In genomic region chr5:129299456-129299765, GRCm38 (mm10) we compare ENCODE assay signal across 11 mouse cellular contexts.
DNase-seq lines count a peak whose midpoint lies in the region; ATAC-seq and TF ChIP-seq lines count a peak whose summit lies in the region.
"Had no signal": no experiment of that assay in that cellular context is flagged by ENCODE, and none has a peak within 500 bp of the region (broad histone marks: within the 10 kb centered on the region; RNA-seq: fewer than 3 reads in every experiment).

No protein-coding gene starts in this region.

- 52% methylated on average over 2 of the region's 2 CpGs for WGBS in lung, postnatal 0 days
- 66% methylated on average over 2 of the region's 2 CpGs for WGBS in liver, postnatal 0 days (ENCODE audit: insufficient replicate concordance)

- no peak overlapping the region for H3K27ac ChIP-seq in lung, postnatal 0 days (ENCODE audit: low read length)
- no peak overlapping the region for H3K27ac ChIP-seq in liver, postnatal 0 days (ENCODE audit: low read depth)
- H3K27ac ChIP-seq: forebrain, embryonic 15.5 days had no signal

- no peaks in the 10 kb centered on the region for H3K4me1 ChIP-seq in lung, postnatal 0 days (ENCODE audit: insufficient read depth, low read depth, low read length)
- peaks cover 3% of the 10 kb centered on the region; the same call in 1 of the 2 replicates for H3K4me1 ChIP-seq in liver, postnatal 0 days (ENCODE audit: insufficient read depth)

- H3K27me3 ChIP-seq in lung, postnatal 0 days (replicated peaks; ENCODE audit: insufficient read depth, low read length), result no peaks in the 10 kb centered on the region
- H3K27me3 ChIP-seq in liver, postnatal 0 days (ENCODE audit: insufficient read depth, low read length), result no peaks in the 10 kb centered on the region
- H3K27me3 ChIP-seq: Patski had no signal

- H3K4me2 ChIP-seq in lung, postnatal 0 days (replicated peaks; ENCODE audit: low read depth, low read length), result no peak overlapping the region
- no peak overlapping the region for H3K4me2 ChIP-seq in liver, postnatal 0 days (ENCODE audit: low read depth, low read length)
- H3K4me2 ChIP-seq: forebrain, embryonic 15.5 days had no signal

- H3K36me3 ChIP-seq in lung, postnatal 0 days (ENCODE audit: insufficient read depth, low read length), result no peaks in the 10 kb centered on the region
- H3K36me3 ChIP-seq in liver, postnatal 0 days (replicated peaks; ENCODE audit: insufficient read depth, low read length), result no peaks in the 10 kb centered on the region
- H3K36me3 ChIP-seq: forebrain, embryonic 15.5 days had no signal

- DNase-seq in embryo, embryonic 11 days, result peak; percentile 30
- no peak for DNase-seq in embryo, embryonic 10 days (ENCODE audit: low spot score)
- peak; percentile 21 for DNase-seq in lung, postnatal 0 days (ENCODE audit: low spot score)
- DNase-seq in lung, postnatal 14 days, result no peak
- DNase-seq in kidney, adult 18-20 months, result peak; percentile 4
- no peak for DNase-seq in liver, postnatal 0 days
- no peak for DNase-seq in layer of hippocampus, postnatal 14 days (ENCODE audit: low spot score in 2 of 2)
- no peak for DNase-seq in ovary, postnatal 36 days (ENCODE audit: low spot score)
- DNase-seq: thymus, postnatal 4 days had no signal

- TF ChIP-seq CTCF in lung, postnatal 0 days (IDR thresholded peaks at IDR 0.05), result no peak
- no peak for TF ChIP-seq CTCF in liver, postnatal 0 days (IDR thresholded peaks at IDR 0.05; ENCODE audit: low read depth)

- H3K9ac ChIP-seq in lung, postnatal 0 days (replicated peaks; ENCODE audit: low read depth), result no peak overlapping the region
- no peak overlapping the region for H3K9ac ChIP-seq in liver, postnatal 0 days (replicated peaks)
- H3K9ac ChIP-seq: forebrain, embryonic 15.5 days had no signal

- no peak for TF ChIP-seq EP300 in lung, postnatal 0 days (IDR thresholded peaks at IDR 0.05)
- TF ChIP-seq EP300 in liver, postnatal 0 days (IDR thresholded peaks at IDR 0.05; ENCODE audit: low read depth), result no peak

- H3K9me3 ChIP-seq in lung, postnatal 0 days (ENCODE audit: low read length), result no peaks in the 10 kb centered on the region
- H3K9me3 ChIP-seq in liver, postnatal 0 days (ENCODE audit: low read length), result no peaks in the 10 kb centered on the region
- H3K9me3 ChIP-seq: forebrain, embryonic 15.5 days had no signal

- peak; percentile 63 for ATAC-seq in lung, postnatal 0 days
- ATAC-seq in liver, postnatal 0 days, result peak; percentile 49; the same call in 1 of the 2 replicates
- ATAC-seq: Patski had no signal

- no peak overlapping the region for H3K4me3 ChIP-seq in lung, postnatal 0 days (ENCODE audit: low read depth, low read length)
- H3K4me3 ChIP-seq in liver, postnatal 0 days (ENCODE audit: low read depth, low read length), result no peak overlapping the region
- H3K4me3 ChIP-seq: forebrain, embryonic 15.5 days had no signal

Comparison
In these comparisons a context has a peak if more than half of its experiments do, and no peak if none do; other contexts are left out.
1. DNase-seq: peak in embryo, embryonic 11 days (single experiment), lung, postnatal 0 days (single experiment) and kidney, adult 18-20 months (single experiment); none in embryo, embryonic 10 days (single experiment), lung, postnatal 14 days (single experiment), liver, postnatal 0 days (single experiment), layer of hippocampus, postnatal 14 days (0 of 2) and ovary, postnatal 36 days (single experiment).